Comparison of ENCODE assay signal across 8 mouse cellular contexts in genomic region chr9:57503622-57504380, GRCm38 (mm10). TPM values are rescaled to one million over a fixed set of nuclear protein-coding genes. Genes with fewer than 3 reads are reported as not detected.
DNase-seq lines count a peak whose midpoint lies in the region; ATAC-seq and TF ChIP-seq lines count a peak whose summit lies in the region.

Gene Rpp25 (plus strand): TSS chr9:57504026.

- H3K27me3 ChIP-seq in forebrain, embryonic 12.5 days, result peaks cover 84% of the 10 kb centered on the region
- H3K27me3 ChIP-seq in heart, postnatal 0 days (ENCODE audit: control insufficient read depth, insufficient read depth, low read length), result peaks cover 39% of the 10 kb centered on the region

- peak within 1 kb of the TSS; percentile 90 for H3K27ac ChIP-seq in forebrain, embryonic 12.5 days
- H3K27ac ChIP-seq in heart, postnatal 0 days (ENCODE audit: low read depth), result peak within 1 kb of the TSS; percentile 86; the same call in 1 of the 2 replicates

- no peak for TF ChIP-seq POLR2A in lung, adult 2 months (IDR thresholded peaks at IDR 0.05; ENCODE audit: borderline replicate concordance, extremely low read depth, low read depth, low read length)

- peaks cover 51% of the 10 kb centered on the region for H3K4me1 ChIP-seq in forebrain, embryonic 12.5 days
- peaks cover 28% of the 10 kb centered on the region for H3K4me1 ChIP-seq in heart, postnatal 0 days (ENCODE audit: control insufficient read depth, insufficient read depth)
- H3K4me1 ChIP-seq in lung, adult 2 months (ENCODE audit: control insufficient read depth, insufficient read depth, low read length), result peaks cover 6% of the 10 kb centered on the region; the same call in 1 of the 2 replicates

- TF ChIP-seq CTCF in heart, postnatal 0 days (IDR thresholded peaks at IDR 0.05; ENCODE audit: low read depth), result no peak
- TF ChIP-seq CTCF in lung, adult 2 months (IDR thresholded peaks at IDR 0.05; ENCODE audit: insufficient read depth, low read length), result no peak

- ATAC-seq in forebrain, embryonic 12.5 days (ENCODE audit: low FRiP score), result peak; percentile 45
- ATAC-seq in heart, postnatal 0 days (ENCODE audit: insufficient read depth, low read depth), result peak; percentile 70

- H3K4me2 ChIP-seq in forebrain, embryonic 12.5 days, result peak within 1 kb of the TSS; percentile 89
- H3K4me2 ChIP-seq in heart, postnatal 0 days (ENCODE audit: low read depth, low read length), result peak within 1 kb of the TSS; percentile 69

- peak within 1 kb of the TSS; percentile 44 for H3K4me3 ChIP-seq in forebrain, embryonic 12.5 days (replicated peaks)
- peak within 1 kb of the TSS; percentile 41 for H3K4me3 ChIP-seq in heart, postnatal 0 days (ENCODE audit: low read depth, low read length)
- H3K4me3 ChIP-seq in lung, adult 2 months (replicated peaks; ENCODE audit: extremely low read depth, low read depth, low read length), result no peak within 1 kb of the TSS

- under 1% methylated on average over 46 of the region's 46 CpGs for WGBS in forebrain, embryonic 12.5 days
- WGBS in heart, postnatal 0 days, result 1% methylated on average over 46 of the region's 46 CpGs
- 1% methylated on average over 46 of the region's 46 CpGs for WGBS in lung, adult 2 months

- peak within 1 kb of the TSS; percentile 42 for H3K9ac ChIP-seq in forebrain, embryonic 12.5 days
- peak within 1 kb of the TSS; percentile 36; the same call in 1 of the 2 replicates for H3K9ac ChIP-seq in heart, postnatal 0 days (replicated peaks; ENCODE audit: low read depth, low read length)

- TF ChIP-seq EP300 in heart, postnatal 0 days (IDR thresholded peaks at IDR 0.05; ENCODE audit: low read depth), result no peak

- H3K36me3 ChIP-seq in forebrain, embryonic 12.5 days (replicated peaks), result no peaks in the 10 kb centered on the region
- H3K36me3 ChIP-seq in heart, postnatal 0 days (replicated peaks; ENCODE audit: control insufficient read depth, insufficient read depth, low read length), result no peaks in the 10 kb centered on the region

- H3K9me3 ChIP-seq in forebrain, embryonic 12.5 days, result no peaks in the 10 kb centered on the region
- H3K9me3 ChIP-seq in heart, postnatal 0 days (replicated peaks; ENCODE audit: control insufficient read depth, low read length), result no peaks in the 10 kb centered on the region

- DNase-seq in thymus, postnatal 36 days, result peak; percentile 6 to 25
- DNase-seq in thymus, postnatal 10 days (ENCODE audit: low spot score in 2 of 2), result no peak
- DNase-seq in heart, postnatal 0 days (ENCODE audit: low spot score), result peak; percentile 54
- DNase-seq in kidney, postnatal 14 days, result peak; percentile 68
- peak; percentile 26 for DNase-seq in lung, adult 2 months
- DNase-seq in retina, postnatal 1 day, result peak; percentile 55
- DNase-seq in adipocyte (ENCODE audit: low spot score), result no peak

RNA-seq across cellular contexts. Expression of gene Rpp25, which starts in this region (rescaled TPM):
- 5.5 and 5.7 TPM in 2 replicates for polyA plus RNA-seq in forebrain, embryonic 12.5 days (2016; fragmentation: Nextera tagmentation; extraction: Ambion mirVana)
- 13.8 and 21.3 TPM in 2 replicates for total RNA-seq in heart, postnatal 0 days (2014; rRNA removed; ENCODE audit: low replicate concordance)
- polyA plus RNA-seq in heart, postnatal 0 days (2015; fragmentation: Nextera tagmentation; extraction: Ambion mirVana), result 11.3 and 15.0 TPM in 2 replicates
- polyA plus RNA-seq in lung, adult 2 months (2012; rRNA removed), result 1.6 and 2.0 TPM in 2 replicates

Comparison
In these comparisons a context has a peak if more than half of its experiments do, and no peak if none do; other contexts are left out.
1. DNase-seq: peak in thymus, postnatal 36 days (2 of 2), heart, postnatal 0 days (single experiment), kidney, postnatal 14 days (single experiment), lung, adult 2 months (single experiment) and retina, postnatal 1 day (single experiment); none in thymus, postnatal 10 days (0 of 2) and adipocyte (single experiment).